Mouse (Mus musculus) ES-Bruce4 (cell line): Measurements from ENCODE around the gene Eif3l.

ENCODE experiments used
- CTCF ChIP-seq: IDR thresholded peaks from one replicate; pipeline ENCODE4 v1.8.1; 2011; ENCODE audit warnings: low read depth, low read length
- EP300 ChIP-seq: IDR thresholded peaks from 2 replicates; pipeline ENCODE4 v1.6.1; 2011; ENCODE audit warnings: low read depth, low read length; ENCODE audit not compliant: insufficient read depth
- POLR2A ChIP-seq: IDR thresholded peaks from one replicate; pipeline ENCODE4 v1.8.1; 2011; ENCODE audit warnings: low read length; ENCODE audit not compliant: insufficient read depth

DNA sequence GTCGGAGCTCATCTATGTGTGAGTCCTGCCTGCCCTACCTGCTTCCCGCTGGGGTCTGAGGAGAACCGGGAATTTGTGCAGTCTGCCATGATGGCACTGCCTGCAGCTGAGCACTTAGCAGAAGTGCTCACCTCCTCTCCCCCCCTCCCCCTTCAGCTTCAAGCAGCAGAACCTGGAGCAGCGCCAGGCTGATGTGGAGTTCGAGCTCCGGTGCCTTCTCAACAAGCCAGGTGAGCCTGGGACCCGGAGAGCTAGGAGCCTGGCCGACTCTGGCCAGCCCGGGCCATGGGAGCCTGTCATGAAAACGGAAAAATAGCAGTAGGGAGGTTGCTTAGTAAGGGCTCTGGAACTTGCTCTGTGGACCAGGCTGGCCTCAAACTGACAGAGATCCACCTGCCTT is 55.8 kb downstream of the Eif3l start:
- TF ChIP-seq CTCF (no peak), POLR2A (no peak), EP300 (no peak)
